Mouse (Mus musculus) limb, embryonic 13.5 days (tissue): Measurements from ENCODE around the gene Atp6v1d. TPM values are rescaled to one million over a fixed set of nuclear protein-coding genes. Genes with fewer than 3 reads are reported as not detected.

Experiments
- ATAC-seq: fragments of 200-750 bp; cut with Nextera tagmentation; 2 replicates; pipeline ENCODE4 v1.8.0; 2017; ENCODE audit warnings: low read depth, moderate number of reproducible peaks, moderate TSS enrichment; ENCODE audit not compliant: low FRiP score
- H3K27ac ChIP-seq: fragments of 300-500 bp; sonication (generic); 2 replicates; pipeline ENCODE4 v1.5.1; 2015; ENCODE audit warnings: inconsistent platforms, mild to moderate bottlenecking, moderate library complexity
- H3K27me3 ChIP-seq: fragments of 300-500 bp; sonication (generic); 2 replicates; pipeline ENCODE4 v1.6.1; 2015; ENCODE audit warnings: mild to moderate bottlenecking, inconsistent platforms
- H3K36me3 ChIP-seq: fragments of 300-500 bp; sonication (generic); 2 replicates; pipeline ENCODE4 v1.6.1; 2015; ENCODE audit warnings: inconsistent platforms, mild to moderate bottlenecking, moderate library complexity
- H3K4me1 ChIP-seq: fragments of 300-500 bp; sonication (generic); 2 replicates; pipeline ENCODE4 v1.6.1; 2015; ENCODE audit warnings: inconsistent platforms
- H3K4me2 ChIP-seq: fragments of 300-500 bp; sonication (generic); replicated peaks from 2 replicates; pipeline ENCODE4 v1.6.1; 2015; ENCODE audit warnings: inconsistent platforms, mild to moderate bottlenecking, moderate library complexity
- H3K4me3 ChIP-seq: fragments of 300-500 bp; sonication (generic); 2 replicates; pipeline ENCODE4 v1.5.1; 2015; ENCODE audit warnings: moderate library complexity, mild to moderate bottlenecking, inconsistent platforms
- H3K9ac ChIP-seq: fragments of 300-500 bp; sonication (generic); 2 replicates; pipeline ENCODE4 v1.6.1; 2015; ENCODE audit warnings: mild to moderate bottlenecking, inconsistent platforms
- H3K9me3 ChIP-seq: fragments of 300-500 bp; sonication (generic); 2 replicates; pipeline ENCODE4 v1.6.1; 2016; ENCODE audit warnings: inconsistent platforms
- WGBS: fragments of 180-500 bp; shearing (Covaris S2); methylation state at CpG from one replicate; pipeline ENCODE4 v1.1.7; 2015; 5-methylcytosine and 5-hydroxymethylcytosine counted together
- polyA plus RNA-seq: library from polyadenylated mRNA; unstranded; fragments of >200 nt; fragmentation: Nextera tagmentation; extraction: Ambion mirVana; gene quantifications from 2 replicates; pipeline ENCODE4 v1.2.1, GENCODE M21; 2015

The Atp6v1d gene
- 60.1 and 61.7 TPM in 2 replicates for polyA plus RNA-seq

DNA sequence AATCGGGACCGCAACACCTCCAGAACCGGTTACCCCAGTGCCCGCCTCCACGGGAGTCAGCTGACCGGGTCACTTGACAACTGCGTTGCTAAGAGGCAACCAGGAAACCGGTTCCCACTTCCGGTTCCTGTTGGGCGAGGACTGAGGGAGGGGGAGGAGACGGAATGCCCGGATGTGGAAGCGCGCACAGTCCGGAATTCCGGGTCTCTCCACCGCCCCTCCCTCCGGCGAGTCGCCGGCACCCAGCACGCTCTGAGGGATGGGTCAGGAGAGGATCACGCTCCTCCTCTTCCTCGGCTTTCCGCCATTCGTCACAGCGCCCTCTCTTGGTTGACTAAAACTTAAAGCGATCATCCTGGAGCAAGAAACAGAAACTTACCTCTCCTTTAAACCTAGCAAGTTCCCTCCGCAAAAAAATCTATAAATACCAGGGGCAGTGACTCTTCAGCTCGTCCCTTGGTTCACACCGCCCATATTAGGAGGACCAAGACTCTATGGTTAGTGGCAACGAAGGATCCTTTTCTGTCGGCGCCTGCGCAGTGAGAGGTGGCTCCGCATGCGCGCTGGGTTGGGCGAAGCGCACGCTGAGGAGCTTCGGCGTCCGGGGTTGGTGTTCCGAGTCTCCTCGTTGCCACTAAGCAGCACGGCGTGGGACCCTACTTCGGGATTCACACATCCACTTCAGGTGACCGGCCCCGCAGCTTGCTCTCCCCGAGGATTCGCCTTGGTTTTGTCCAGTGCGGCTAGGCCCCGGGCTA, at the start of gene Atp6v1d, which contains the start of gene Eif2s1:
TSS of gene Atp6v1d (minus strand) at position 143 of the 758 bp plus-strand sequence.
TSS of gene Eif2s1 (plus strand) at position 324 of the 758 bp plus-strand sequence.
- Histone ChIP-seq H3K27ac (peak within 1 kb of the TSS; percentile 87), H3K4me3 (peak within 1 kb of the TSS; percentile 90), H3K27me3 (no peaks in the 10 kb centered on the region), H3K4me2 (peak within 1 kb of the TSS; percentile 90), H3K9ac (peak within 1 kb of the TSS; percentile 92), H3K4me1 (peaks cover 21% of the 10 kb centered on the region), H3K9me3 (no peaks in the 10 kb centered on the region), H3K36me3 (0 out of 2 replicates have a peak, but pooled peaks cover 4% of the 10 kb centered on the region)
- peak; percentile 100 for ATAC-seq
- under 1% methylated on average over 53 of the region's 55 CpGs for WGBS

GRCm38 (mm10) chr12:78910684-78911461, 49.4 kb upstream of the Atp6v1d start:
- WGBS: 15% methylated on average over 16 of the region's 16 CpGs
- Histone ChIP-seq H3K4me3 (peak overlapping the region; percentile 45), H3K9ac (peak overlapping the region; percentile 53), H3K4me1 (peaks cover 25% of the 10 kb centered on the region), H3K4me2 (peak overlapping the region; percentile 81), H3K36me3 (no peaks in the 10 kb centered on the region), H3K27ac (no peak overlapping the region), H3K27me3 (peaks cover 80% of the 10 kb centered on the region), H3K9me3 (no peaks in the 10 kb centered on the region)
- ATAC-seq: no peak

DNA sequence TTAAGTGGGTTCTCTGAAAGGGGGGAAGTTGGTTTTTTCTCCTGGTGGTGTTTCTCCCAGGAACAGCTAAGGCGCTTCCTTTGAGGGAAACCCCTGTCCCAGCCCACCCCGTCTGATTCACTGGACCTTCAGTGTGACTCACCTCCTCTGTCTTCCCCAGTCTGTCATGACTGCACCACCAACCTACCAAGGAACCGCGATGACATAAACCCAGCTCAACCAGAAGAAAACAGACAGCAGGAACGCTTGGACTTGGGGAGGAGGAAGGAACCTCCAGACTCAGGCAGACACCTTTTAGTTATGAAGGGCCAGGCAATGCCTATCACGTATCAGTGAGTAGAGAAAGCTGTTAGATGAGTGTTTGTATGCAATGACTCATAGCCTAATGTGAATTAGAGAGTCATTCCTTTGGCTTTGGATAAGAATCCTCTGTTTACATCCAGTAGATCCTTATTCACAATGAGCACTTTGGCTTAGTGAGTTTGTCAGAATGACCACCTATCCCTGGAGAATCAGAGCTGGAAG, 46.7 kb upstream of the Atp6v1d start:
- WGBS: 80% methylated on average over 6 of the region's 6 CpGs
- H3K9ac ChIP-seq: no peak overlapping the region
- no peaks in the 10 kb centered on the region for H3K9me3 ChIP-seq
- H3K4me2 ChIP-seq: no peak overlapping the region
- H3K4me1 ChIP-seq: peaks cover 25% of the 10 kb centered on the region
- H3K27me3 ChIP-seq: peaks cover 73% of the 10 kb centered on the region
- H3K4me3 ChIP-seq: no peak overlapping the region
- no peaks in the 10 kb centered on the region for H3K36me3 ChIP-seq
- H3K27ac ChIP-seq: no peak overlapping the region
- ATAC-seq: no peak

- no peak within 1 kb of the TSS for H3K27ac ChIP-seq
- H3K4me3 ChIP-seq: peak within 1 kb of the TSS; percentile 51
- under 1% methylated on average over 38 of the region's 38 CpGs for WGBS
- H3K4me2 ChIP-seq: peak within 1 kb of the TSS; percentile 91
- peak; percentile 41 for ATAC-seq
- H3K27me3 ChIP-seq: peaks cover 60% of the 10 kb centered on the region
- peak within 1 kb of the TSS; percentile 67 for H3K9ac ChIP-seq
- peaks cover 18% of the 10 kb centered on the region for H3K4me1 ChIP-seq
- H3K36me3 ChIP-seq: no peaks in the 10 kb centered on the region
- no peaks in the 10 kb centered on the region for H3K9me3 ChIP-seq
These were observed 45.3 kb upstream of the Atp6v1d start, which contains the start of gene Plek2 for GRCm38 (mm10) chr12:78906707-78907162. TSS of gene Plek2 (minus strand) at chr12:78906964.

DNA sequence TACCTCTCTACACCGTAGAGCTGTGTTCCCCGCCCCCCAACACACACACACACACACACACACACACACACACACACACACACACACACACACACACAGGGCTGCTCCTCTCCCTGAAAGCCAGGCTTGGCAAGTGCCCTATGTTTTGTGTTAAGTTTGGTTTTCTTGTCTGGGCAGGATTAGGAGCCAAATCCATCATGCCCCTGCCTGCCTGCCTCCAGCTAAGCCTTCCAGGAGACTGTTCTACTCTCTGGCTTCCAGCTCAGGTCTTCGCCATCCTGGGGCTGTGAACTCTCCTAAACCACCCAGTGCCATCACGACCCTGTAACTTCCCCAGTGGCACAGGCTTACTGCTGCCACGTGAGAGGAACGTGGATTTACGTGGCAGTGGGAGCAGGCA, 43.1 kb upstream of the Atp6v1d start:
- H3K9me3 ChIP-seq: no peaks in the 10 kb centered on the region
- no peak overlapping the region for H3K4me3 ChIP-seq
- WGBS: 79% methylated on average over 7 of the region's 7 CpGs
- H3K27ac ChIP-seq: no peak overlapping the region
- H3K9ac ChIP-seq: no peak overlapping the region
- no peak for ATAC-seq
- H3K4me1 ChIP-seq: peaks cover 9% of the 10 kb centered on the region
- H3K4me2 ChIP-seq: no peak overlapping the region
- H3K36me3 ChIP-seq: no peaks in the 10 kb centered on the region
- peaks cover 37% of the 10 kb centered on the region for H3K27me3 ChIP-seq

DNA sequence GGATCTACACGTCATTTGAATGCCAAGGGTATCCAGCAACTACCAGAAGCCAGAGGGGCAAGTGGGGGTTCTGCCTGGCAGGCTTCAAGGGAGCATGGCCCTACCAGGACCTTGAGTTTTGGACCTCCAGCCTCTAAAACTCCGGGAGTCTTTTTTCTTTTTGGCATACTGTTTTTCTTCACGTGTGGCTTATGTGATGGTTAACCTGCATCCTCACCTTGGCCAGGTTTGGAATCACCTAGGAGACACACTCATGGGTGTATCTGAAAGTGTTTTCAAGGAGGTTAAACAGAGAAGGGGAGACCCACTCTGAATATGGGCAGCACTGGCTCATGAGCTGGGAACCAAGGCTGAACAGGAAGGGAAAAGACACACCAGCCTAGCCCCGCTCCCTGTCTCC, 41.9 kb upstream of the Atp6v1d start:
- H3K4me3 ChIP-seq: no peak overlapping the region
- H3K36me3 ChIP-seq: no peaks in the 10 kb centered on the region
- WGBS: 81% methylated on average over 4 of the region's 4 CpGs
- peaks cover 26% of the 10 kb centered on the region for H3K27me3 ChIP-seq
- H3K27ac ChIP-seq: no peak overlapping the region
- no peak overlapping the region for H3K9ac ChIP-seq
- peaks cover 9% of the 10 kb centered on the region for H3K4me1 ChIP-seq
- H3K4me2 ChIP-seq: no peak overlapping the region
- no peak for ATAC-seq
- no peaks in the 10 kb centered on the region for H3K9me3 ChIP-seq

- WGBS: 86% methylated on average over 5 of the region's 5 CpGs
- peaks cover 7% of the 10 kb centered on the region for H3K27me3 ChIP-seq
- H3K4me1 ChIP-seq: 0 out of 2 replicates have a peak, but pooled peaks cover 3% of the 10 kb centered on the region
- H3K27ac ChIP-seq: no peak overlapping the region
- no peaks in the 10 kb centered on the region for H3K9me3 ChIP-seq
- no peak for ATAC-seq
- no peaks in the 10 kb centered on the region for H3K36me3 ChIP-seq
- no peak overlapping the region for H3K4me2 ChIP-seq
- no peak overlapping the region for H3K4me3 ChIP-seq
- H3K9ac ChIP-seq: no peak overlapping the region
These were observed 40.0 kb upstream of the Atp6v1d start for GRCm38 (mm10) chr12:78901467-78901866.

- Histone ChIP-seq H3K36me3 (no peaks in the 10 kb centered on the region), H3K27ac (no peak overlapping the region), H3K9ac (no peak overlapping the region), H3K27me3 (no peaks in the 10 kb centered on the region), H3K4me2 (no peak overlapping the region), H3K4me3 (no peak overlapping the region), H3K9me3 (no peaks in the 10 kb centered on the region), H3K4me1 (no peaks in the 10 kb centered on the region)
- WGBS: 90% methylated on average over 1 of the region's 1 CpGs
- ATAC-seq: no peak
These were observed 36.4 kb upstream of the Atp6v1d start for GRCm38 (mm10) chr12:78897861-78898260.

DNA sequence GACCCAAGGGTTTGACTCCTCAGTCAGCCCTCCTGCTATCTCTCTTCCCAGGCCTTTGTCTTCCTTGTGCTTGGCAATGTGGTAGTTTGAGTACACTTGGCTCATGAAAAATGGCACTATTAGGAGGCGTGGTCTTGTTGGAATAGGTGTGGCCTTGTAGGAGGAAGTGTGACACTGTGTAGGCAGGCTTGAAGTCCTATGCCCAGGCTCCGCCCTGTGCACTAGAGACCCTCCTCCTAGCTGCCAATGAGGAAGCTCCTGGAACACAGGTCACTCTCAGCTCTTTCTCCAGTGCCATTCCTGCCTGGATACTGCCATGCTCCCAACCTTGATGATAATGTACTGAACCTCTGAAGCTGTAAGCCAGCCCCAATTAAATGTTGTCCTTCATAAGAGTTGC, 29.7 kb upstream of the Atp6v1d start:
- Histone ChIP-seq H3K9me3 (no peaks in the 10 kb centered on the region), H3K9ac (no peak overlapping the region), H3K4me3 (no peak overlapping the region), H3K36me3 (peaks cover 13% of the 10 kb centered on the region), H3K27ac (no peak overlapping the region), H3K4me2 (no peak overlapping the region), H3K27me3 (no peaks in the 10 kb centered on the region), H3K4me1 (no peaks in the 10 kb centered on the region)
- WGBS: 84% methylated on average over 2 of the region's 2 CpGs
- ATAC-seq: no peak

GRCm38 (mm10) chr12:78890062-78890461, 28.6 kb upstream of the Atp6v1d start:
- Histone ChIP-seq H3K27ac (no peak overlapping the region), H3K4me2 (no peak overlapping the region), H3K27me3 (no peaks in the 10 kb centered on the region), H3K9ac (no peak overlapping the region), H3K9me3 (no peaks in the 10 kb centered on the region), H3K36me3 (peaks cover 22% of the 10 kb centered on the region), H3K4me1 (no peaks in the 10 kb centered on the region), H3K4me3 (no peak overlapping the region)
- 56% methylated on average over 1 of the region's 1 CpGs for WGBS
- ATAC-seq: no peak

DNA sequence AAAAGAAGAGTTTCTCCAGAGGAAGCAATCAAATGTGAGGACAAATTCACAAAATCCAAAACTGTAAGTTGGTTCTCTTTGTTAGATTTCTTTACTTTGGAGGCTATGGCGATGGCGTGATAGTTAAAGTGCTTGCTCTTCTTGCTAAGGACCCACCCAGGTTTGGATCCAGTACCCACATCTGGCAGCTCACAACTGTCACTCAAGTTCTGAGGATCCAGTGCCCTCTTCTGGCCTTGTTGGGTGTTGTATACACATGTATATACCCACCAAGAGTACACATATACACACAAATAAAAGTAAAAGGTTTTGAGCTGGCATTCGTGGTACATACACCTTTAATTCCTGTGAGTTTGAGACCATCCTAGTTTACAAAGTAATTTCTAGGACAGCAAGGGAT, 13.1 kb upstream of the Atp6v1d start:
- Histone ChIP-seq H3K27me3 (no peaks in the 10 kb centered on the region), H3K9me3 (no peaks in the 10 kb centered on the region), H3K9ac (no peak overlapping the region), H3K4me1 (no peaks in the 10 kb centered on the region), H3K4me2 (no peak overlapping the region), H3K4me3 (no peak overlapping the region), H3K27ac (no peak overlapping the region), H3K36me3 (peaks cover 63% of the 10 kb centered on the region)
- 96% methylated on average over 3 of the region's 3 CpGs for WGBS
- ATAC-seq: no peak

DNA sequence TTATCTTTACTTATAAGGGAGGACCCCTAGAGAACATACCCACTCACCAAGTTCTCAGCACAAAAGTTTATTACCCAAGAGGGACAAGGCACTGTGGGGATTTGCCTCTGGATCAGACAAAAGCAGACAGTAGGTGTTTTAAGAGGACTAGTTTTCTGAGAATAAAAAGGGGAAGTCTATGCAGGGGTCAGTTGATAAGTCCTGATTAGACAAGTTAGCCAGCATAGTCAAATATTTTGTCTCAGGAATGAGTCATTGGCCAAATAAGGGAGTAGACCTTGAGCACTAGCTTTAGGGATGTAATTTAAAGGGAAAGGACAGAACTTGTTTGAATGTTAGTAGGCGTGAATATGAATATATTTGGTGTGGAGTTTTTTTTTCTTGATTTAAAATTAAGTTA, 6.7 kb upstream of the Atp6v1d start:
- H3K27me3 ChIP-seq: no peaks in the 10 kb centered on the region
- H3K36me3 ChIP-seq: peaks cover 40% of the 10 kb centered on the region
- H3K9me3 ChIP-seq: no peaks in the 10 kb centered on the region
- no peak overlapping the region for H3K27ac ChIP-seq
- ATAC-seq: no peak
- H3K4me2 ChIP-seq: no peak overlapping the region
- H3K4me3 ChIP-seq: no peak overlapping the region
- no peak overlapping the region for H3K9ac ChIP-seq
- 88% methylated on average over 1 of the region's 1 CpGs for WGBS
- H3K4me1 ChIP-seq: peaks cover 5% of the 10 kb centered on the region
